Mouse (Mus musculus) cerebellum, adult 11-12 months (tissue): ENCODE measurements around the gene Atf7.
A peak's percentile ranks its signal among the peaks of the same experiment; 100 is the strongest.
"Not testable (repeated sequence)": the region's sequence is repeated elsewhere in the genome, so short reads cannot be mapped to it uniquely, and the experiment has no call there.

Source experiments
- DNase-seq: peaks from one replicate; pipeline ENCODE4 v3.0.0; 2022

Gene Atf7

DNA sequence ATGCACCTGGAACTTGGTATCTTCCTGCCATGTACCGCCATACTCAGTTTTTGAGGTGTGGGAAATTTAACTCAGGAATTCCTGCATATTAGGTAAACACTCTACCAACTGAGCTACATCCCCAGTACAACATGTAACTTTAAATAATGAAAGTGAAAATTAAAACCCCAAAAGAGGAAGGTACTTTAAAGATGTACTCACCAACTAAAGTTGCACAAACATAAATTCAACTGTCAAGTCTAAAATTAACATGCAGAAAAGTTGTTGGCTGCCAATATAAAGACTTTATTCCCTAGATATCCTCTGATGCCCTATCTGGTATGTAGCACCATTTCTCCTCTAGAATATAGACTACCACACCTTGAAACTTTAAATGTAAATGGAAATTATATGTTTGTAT, 7.6 kb downstream of the Atf7 start:
- DNase-seq, result no peak

DNA sequence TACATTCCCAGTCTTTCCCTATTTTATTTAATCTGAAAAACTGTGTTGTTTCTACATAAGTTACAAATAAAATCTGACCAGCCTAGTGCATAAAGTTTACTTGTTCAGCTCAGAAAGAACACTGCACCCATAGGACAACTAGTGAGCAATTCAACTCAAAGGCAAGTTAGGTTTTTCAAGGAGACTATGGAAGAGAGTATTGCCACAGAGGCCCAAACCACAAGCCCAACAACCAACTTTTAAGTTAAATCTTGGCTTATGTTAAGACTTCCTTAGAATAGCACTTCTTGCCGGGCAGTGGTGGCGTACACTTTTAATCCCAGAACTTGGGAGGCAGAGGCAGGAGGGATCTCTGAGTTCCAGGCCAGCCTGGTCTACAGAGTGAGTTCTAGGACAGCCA, 9.1 kb downstream of the Atf7 start:
- no peak for DNase-seq

DNA sequence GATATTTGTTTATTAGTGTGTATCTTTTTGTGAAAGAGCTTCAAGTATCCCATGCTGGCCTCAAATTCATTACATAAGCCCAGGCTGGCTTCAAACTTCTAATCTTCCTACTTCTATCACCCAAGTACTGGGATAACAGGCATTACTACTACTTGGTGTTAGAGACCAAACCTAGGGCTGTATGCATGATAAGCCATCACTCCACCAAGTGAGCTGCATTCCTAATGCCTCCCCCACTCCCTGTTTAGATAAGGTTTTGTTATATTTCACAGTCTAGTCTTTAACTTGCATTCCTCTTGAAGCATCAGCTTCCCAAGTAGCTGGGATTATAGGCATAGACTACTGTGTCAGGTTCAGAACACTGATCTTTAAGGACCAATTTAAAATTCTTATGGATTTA, 11.0 kb downstream of the Atf7 start:
- DNase-seq, result no peak

DNA sequence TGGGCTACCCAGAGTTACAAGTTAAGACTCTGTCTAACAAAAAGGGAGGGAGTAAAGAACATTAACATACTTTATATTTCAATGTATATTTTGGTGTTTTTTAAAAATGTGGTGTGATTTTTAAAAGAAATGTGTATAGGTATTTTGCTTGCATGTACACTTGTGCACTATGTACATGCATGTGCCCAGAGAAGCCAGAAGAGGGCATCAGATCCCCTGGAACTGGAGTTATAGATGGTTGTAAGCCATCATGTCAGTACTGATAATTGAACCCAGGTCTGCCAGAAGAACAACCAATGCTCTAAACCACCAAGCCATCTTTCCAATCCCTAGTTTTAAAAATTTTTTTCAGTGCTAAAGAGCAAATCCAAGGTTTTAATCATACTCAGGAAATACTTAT, 12.3 kb downstream of the Atf7 start:
- DNase-seq, result no peak

DNA sequence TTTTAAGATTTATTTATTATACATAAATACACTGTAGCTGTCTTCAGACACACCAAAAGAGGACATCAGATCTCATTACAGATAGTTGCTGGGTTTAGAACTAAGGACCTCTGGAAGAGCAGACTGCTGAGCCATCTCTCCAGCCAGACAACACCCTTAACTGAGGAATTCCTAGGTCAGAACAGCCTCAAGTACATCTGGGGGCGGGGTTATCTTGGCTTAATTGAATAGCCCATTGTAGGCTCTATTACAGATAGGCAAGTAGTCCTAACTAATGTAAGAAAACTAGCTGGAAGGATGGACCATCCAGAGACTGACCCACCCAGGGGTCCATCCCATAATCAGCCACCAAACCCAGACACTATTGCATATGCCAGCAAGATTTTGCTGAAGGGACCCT, 16.7 kb downstream of the Atf7 start:
- DNase-seq, result not testable (repeated sequence)

DNA sequence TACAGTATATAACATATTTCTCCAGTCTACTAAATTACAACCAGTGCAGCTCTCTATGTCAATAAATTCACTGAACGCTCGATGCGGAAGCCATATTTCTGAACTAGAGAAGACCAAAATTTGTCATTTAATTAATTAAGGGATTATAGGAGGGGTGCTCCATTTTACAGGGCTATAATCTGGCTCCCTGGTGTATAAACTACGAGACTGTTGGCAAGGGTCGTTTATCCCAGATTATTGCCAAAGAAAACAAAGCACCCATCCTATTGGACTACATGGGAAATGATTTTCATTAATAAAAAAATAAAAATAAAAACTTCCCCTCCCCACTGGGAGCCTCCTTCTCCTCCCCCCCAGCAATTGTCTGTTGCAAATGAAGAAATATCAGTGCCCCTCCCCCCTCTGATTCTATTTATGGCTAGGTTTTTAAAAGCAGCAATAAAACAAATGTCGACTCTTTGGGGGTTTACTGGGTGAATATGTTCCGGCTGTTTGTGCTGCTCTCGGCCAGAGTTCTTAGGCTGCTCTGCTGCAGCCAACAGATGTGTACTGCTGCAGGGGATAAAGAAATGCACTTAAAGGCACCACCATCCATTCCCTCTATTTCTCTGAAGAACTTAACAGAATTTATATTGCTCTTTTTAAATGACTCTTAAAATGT, 31.1 kb downstream of the Atf7 start:
- no peak for DNase-seq

DNA sequence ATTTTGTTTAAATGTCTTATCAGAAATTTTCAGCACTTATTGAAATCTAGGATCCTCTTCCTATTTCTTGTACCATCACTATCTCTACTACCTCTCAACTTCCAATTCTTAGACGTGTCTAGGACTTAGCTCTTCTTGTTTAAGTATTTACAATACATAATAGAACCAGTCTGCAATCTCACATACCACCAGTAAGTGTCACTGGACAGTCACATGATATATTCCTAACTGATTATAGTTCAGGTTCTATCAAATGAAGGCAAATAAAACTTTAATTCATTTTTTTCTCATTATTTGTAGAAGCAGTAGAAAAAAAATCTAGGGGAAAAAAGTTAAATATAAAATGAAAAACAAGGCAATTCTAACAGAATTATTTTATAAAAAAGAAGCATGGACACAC, 32.6 kb downstream of the Atf7 start:
- DNase-seq, result no peak

DNA sequence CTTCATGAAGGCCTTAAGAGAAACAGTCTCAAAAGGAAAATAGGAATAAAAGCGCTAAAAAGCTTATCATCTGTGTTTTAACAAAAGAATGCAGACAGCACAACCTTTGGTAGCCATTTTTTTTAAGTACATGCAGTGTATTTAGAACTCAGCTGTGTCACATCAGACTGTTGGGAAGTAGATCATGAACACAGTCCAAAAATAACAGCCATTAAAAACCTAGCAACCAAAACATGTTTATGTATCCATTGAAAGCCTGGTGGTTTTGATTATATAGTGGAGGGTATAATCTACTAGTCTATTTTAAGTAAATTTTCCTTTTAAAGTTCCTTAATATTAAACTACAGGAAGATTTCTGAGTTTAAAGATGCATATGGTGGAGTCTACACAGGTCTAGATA, 34.7 kb downstream of the Atf7 start:
- no peak for DNase-seq

DNA sequence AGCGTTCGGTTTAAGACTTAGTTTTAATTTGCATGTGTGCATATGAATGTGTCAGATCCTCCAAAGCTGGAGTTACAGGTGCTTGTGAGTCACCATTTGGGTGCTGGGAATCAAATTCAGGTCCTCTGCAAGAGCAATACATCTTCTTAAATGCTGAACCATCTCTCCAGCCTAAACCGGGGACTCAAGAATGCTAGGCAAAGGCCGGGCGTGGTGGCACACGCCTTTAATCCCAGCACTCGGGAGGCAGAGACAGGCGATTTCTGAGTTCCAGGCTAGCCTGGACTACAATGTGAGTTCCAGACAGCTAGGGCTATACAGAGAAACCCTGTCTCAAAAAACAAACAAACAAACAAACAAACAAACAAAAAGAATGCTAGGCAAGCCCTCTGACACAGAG, 35.4 kb downstream of the Atf7 start:
- DNase-seq, result no peak

DNA sequence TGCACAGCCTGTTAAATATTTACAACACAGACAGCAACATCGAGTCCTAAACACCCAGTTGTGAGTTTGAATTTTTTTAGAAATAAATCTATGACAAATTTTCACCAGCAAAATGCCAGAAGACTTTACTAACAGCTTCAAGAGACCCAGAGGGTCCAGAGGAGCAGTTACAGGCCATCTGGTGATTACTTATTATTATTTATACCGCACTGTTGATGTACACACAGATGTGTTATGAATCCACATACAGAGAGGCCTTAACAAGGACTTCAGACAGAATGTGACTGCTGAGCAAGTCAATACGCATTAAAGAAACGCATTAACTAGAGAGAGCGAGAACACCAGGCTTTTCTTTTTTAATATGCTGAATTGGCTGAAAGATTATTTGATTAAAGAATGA, 39.8 kb downstream of the Atf7 start:
- no peak for DNase-seq

DNA sequence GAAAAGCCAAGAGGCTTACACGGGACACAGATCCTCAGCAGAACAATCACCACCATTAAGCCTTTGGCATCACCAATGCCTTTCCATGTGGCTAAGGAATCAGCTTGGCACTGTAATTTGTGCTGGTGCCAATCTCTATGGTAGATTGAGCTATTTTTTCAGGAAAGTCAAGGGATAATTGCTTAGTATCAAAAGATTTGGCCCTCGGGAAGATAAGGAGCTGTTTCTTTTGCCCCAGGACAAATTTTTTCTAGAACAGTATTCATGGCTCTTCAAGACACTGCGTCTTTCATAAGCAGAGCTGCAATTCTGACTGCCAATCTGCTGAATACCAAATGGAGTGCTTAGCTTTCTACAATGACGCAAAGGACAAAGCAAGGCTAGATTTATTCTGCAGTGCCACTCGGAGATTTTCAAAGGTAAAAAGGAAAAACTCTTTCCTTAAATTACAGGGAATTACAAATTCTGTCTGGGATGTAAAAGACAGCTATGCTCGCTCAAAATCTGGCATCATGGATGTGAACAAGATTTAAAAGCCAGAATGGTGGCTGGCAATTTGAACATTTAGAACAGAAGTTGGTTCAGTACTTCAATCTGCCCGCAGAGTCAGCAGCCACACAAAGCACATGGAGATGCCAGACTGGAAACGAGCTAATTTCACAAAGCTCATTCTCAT, 41.4 kb downstream of the Atf7 start:
- DNase-seq, result peak; percentile 64

DNA sequence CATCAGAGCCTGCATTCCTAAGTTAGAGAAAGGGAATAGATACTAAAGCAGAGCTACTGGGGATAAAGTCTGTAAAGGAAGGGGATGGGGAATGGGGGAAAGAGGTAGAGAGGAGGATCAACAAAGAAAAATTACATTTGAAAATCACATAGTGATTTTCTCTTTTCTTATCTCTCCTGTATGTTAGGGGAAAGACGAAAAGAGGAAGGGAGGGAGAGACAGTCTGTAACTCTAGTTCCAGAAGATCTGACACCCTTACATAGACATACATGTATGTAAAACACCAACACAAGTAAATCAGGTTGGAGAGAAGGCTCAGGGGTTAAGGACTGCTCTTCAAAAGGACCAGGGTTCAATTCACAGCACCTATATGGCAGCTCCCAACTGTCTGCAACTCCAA, 44.1 kb downstream of the Atf7 start:
- DNase-seq, result no peak

DNA sequence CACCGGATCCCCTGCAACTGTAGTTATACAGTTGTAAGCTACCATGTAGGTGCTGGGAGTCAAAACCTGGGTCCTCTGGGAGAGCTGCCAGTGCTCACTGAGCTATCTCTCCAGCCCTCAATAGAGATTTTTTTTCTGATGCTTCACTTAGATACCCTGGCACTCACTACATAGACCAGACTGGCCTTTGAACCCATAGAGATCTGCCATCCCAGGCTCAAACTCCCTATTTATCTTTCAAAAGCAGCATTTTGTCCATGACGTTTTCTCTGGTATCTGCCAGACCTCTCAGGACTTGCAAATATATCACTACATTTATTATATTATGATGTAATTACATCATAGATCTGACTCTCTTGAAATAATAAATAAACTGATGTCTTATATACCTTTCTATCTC, 46.9 kb downstream of the Atf7 start:
- DNase-seq, result no peak

DNA sequence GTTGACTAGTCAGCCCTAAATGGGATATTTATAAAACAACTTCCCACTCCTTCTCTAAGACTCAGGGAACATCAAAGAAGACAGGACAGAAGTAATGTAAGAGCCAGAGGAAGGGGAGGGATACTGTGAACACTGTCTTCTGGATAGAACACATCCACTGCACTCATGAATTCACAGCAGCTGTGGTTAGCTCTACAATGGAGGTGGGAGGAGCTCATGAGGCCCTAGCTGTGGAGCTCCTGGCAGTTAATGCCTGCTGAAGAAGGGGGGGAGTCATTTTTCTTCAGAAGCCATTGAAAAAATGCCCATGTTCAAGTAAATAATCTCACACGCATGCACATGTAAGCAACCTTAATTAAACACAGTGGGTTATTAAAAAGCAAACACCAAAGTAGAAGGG, 48.3 kb downstream of the Atf7 start:
- DNase-seq, result no peak

DNA sequence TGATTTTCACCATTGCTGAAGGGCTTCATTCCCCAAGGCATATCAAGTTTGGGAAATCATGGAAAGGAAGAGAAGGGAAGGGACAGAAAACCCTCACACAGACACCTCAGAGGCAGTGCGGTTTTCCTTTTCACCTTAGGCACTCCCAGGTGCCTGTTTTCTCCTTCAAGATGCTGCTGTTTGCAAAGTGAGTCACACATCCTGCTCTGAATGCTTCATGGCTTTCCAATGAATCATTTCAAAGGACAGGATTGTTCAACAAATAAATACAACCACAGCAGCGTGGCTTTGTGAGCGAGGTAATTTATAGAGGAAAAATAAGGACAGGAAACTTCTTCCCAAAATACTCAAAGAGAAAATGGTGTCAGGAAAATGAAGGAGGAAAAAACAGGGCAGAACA, 53.2 kb downstream of the Atf7 start:
- no peak for DNase-seq

DNA sequence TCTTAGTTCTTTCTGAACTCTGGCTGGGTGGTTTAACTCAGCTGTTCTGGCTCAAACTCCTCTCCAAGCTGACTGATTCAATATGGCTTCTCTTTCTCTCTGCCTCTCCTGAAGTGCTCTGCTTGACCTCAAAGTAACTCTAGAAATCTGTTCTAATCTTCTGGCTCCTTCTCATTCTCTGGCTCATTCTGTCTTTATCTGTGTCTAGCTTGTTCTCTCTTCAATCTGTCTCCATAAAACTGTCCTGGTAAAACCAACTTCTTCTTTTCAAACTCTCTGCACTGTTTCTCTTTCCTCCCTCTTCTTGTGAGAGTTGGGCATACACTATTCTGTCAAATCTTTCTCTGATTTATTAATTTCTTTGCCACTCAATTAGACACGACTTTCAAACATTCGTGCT, 57.4 kb downstream of the Atf7 start:
- no peak for DNase-seq

DNA sequence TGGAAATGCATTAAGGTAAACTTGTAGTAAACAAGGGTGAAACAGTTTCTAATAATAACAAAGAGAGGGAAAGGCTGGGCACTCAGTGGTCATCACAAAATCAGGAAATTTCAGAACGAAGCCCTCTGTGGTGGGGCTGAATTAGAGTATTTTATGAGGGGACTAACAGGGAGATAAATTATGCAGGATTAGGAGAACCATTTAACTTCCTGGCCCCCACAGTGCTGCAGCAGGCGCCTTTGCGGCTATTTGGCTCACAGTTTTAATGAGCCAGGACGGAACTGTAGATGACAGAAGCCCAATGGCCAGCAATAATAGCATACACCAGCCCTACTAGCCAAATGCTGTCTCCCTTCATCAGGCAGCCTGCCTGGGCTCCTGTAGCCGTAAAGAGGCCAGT, 61.6 kb downstream of the Atf7 start:
- DNase-seq, result peak; percentile 61

DNA sequence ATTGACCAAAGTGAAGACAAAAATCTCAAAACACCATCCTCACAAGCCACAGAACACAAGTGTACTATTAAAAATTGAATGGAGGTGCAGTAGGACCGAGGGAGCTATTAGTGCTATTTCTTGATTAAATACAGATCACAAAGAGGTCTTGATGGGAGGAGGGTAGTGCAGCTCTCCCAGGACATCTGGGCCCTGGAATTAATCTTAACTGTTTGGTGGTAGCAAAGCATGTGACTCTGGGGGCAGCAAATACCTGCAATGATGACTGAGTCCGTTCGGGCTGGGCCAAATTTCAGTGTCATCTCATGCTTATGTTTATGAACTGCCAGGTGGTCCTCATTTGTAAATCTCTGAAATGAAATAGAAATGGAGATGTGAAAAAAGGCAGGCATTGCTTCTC, 62.2 kb downstream of the Atf7 start:
- DNase-seq, result no peak

DNA sequence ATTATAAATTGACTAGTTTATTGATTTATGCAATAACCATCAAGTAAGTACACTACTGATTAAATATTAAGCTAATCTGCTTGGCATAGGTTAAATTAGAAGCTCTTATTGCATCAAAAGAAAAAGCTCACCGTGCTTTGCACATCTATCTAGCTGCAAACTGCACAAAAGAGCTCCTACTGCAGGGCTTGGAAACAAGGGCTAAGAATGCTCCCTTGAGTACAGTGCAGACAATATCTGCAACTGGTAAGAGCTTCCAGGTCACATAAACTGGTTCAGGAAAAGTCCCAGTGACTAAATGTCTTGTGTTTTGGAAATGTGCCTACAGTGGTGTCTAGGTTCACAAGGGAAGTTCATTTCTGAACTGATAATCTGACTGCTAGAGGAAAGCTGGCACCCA, 62.8 kb downstream of the Atf7 start:
- DNase-seq, result no peak

DNA sequence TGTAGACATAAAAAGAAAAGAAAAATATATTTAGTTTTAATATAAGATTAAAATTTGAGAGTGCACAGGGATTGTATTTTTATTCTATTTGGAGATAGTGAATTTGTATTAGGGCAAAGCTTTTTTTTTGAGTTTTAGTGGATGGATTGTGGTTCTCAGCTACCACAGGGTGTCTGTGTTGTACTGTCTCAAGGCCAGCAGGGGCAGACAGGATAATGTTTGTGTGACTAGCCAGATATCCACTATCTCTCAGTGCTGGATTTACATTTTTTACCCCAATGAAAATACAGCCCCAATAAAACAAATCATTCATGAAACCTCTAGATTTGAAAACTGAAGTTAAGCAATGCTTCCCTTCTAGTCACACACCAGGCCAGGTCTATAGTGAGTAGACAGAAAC, 67.7 kb downstream of the Atf7 start:
- DNase-seq, result no peak

DNA sequence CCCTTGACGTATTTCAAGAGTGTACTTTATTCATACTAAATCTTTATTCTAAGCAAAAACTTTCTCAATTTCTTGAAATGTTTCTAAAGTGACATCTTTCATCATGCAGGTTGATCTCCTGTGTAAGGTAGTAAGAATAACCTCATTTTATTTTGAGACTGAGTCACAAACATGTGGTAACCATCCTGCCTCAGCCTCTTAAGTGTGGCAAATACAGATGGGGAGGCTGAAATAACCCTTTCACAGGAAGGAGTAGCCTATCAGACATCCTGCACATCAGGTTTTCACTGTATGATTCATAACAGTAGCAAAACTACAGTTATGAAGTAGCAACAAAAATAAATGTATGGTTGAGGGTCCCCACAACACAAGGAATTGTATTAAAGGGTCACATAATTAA, 69.7 kb downstream of the Atf7 start:
- no peak for DNase-seq

DNA sequence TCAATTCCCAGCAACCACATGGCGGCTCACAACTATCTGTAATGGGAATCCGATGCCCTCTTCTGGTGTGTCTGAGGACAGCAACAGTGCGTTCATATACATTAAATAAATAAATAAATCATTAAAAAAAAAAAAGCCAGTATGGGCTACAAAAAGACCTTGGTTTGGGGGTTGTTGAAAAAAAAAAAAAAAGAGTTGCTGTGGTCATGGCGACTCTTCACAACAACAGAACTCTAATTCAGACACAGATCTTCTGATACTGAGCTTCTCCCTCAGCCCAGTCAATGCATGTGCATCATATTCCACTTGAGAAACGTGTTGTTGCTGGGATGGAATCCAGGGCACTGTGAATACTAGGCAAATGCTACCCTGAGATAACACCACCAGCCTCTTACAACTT, 72.7 kb downstream of the Atf7 start:
- DNase-seq, result no peak

DNA sequence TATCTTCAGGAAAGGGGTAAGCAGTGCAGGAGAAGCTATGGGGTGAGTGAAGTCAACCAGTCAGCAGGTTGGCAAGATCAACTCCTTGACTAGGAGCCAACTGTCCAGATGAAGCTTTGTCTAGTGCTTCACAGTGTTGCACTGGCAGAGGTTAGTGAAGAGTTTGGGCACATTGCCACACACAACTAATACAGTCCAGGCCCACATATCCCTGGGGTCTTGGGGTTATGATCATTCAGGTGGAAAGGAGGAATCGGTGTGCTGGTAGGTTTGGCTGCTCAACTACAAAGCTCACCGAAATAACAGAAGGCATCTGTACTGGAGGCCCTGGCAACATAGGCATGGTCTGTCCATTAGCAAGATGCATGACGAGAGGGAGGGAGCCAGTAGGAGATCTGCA, 77.8 kb downstream of the Atf7 start:
- peak; percentile 95 for DNase-seq

DNA sequence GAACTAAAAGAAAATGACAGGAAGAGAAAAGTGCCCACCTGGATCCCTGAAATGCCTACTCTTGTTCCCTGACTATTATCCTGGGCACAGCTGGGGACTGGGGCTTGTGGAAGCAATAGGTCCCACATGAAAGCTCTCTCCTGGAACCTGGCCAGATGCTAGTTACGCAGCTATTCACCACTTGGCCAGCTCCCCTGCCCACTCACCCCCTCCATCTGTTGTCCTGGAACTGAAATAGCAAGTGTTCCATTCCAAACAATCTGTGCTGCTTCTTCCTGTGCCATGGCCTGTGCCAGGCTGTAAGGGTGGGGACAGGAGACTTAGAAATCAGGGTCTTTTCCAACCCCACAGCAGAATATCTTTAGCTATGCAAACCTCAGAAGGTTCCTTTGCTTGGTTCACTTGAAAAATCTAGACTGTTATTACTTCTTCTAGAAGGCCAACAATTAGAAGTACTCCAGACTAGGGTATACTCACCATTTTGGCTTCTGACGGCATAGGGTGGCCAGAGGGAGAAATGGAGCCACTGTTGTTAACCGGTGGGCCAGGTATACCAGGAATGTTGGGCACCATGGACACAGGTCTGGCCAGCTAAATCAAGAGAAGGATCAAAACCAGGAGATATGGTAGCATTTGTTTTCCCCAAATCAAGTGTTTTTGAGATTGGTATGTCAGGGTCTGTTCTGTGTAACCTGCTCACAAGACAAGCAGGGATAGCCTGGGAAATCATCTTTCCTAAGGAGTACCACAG, 78.4 kb downstream of the Atf7 start:
- DNase-seq, result peak; percentile 99

DNA sequence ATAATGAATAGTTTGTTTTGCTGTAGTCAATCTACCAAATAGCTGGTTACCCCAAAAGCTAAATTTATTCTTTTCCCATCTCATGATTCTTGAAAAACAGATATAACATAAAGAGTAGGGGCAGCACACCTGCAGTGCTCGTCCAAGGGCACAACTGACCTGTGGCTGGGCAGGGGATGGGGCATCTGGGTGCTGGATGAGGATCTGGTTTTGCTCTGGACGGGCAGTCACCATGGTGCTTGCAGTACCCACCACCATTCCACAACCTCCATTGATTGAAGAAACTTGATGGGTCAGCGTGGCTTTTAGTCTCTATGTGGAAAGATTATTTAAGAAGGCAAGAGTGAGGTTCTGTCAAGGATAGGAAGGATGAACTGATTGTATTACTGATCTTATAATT, 79.0 kb downstream of the Atf7 start:
- DNase-seq, result peak; percentile 62
